Mouse (Mus musculus) intestine, embryonic 14.5 days (tissue): ENCODE measurements around the gene Aass. TPM values are rescaled to one million over a fixed set of nuclear protein-coding genes. Genes with fewer than 3 reads are reported as not detected.
"Not testable (repeated sequence)": the region's sequence is repeated elsewhere in the genome, so short reads cannot be mapped to it uniquely, and the experiment has no call there.

ENCODE experiments used
- ATAC-seq: fragments of 200-750 bp; cut with Nextera tagmentation; replicated peaks from 2 replicates; pipeline ENCODE4 v1.8.0; 2017; ENCODE audit warnings: low read depth, moderate number of reproducible peaks, moderate TSS enrichment, moderate library complexity; ENCODE audit not compliant: low FRiP score, low TSS enrichment
- DNase-seq: peaks from one replicate; pipeline ENCODE4 v3.0.0-alpha.2; 2018; ENCODE audit warnings: low spot score
- H3K27ac ChIP-seq: fragments of 300-500 bp; sonication (generic); 2 replicates; pipeline ENCODE4 v1.5.1; 2014; ENCODE audit warnings: low read depth, mild to moderate bottlenecking, control low read depth
- H3K27me3 ChIP-seq: fragments of 300-500 bp; sonication (generic); replicated peaks from 2 replicates; pipeline ENCODE4 v1.6.1; 2014; ENCODE audit warnings: low read length, control low read depth; ENCODE audit not compliant: control insufficient read depth, insufficient read depth
- H3K36me3 ChIP-seq: fragments of 300-500 bp; sonication (generic); 2 replicates; pipeline ENCODE4 v1.6.1; 2014; ENCODE audit warnings: low read length, control low read depth; ENCODE audit not compliant: control insufficient read depth, insufficient read depth
- H3K4me1 ChIP-seq: fragments of 300-500 bp; sonication (generic); replicated peaks from 2 replicates; pipeline ENCODE4 v1.6.1; 2014; ENCODE audit warnings: low read length, control low read depth, mixed read lengths; ENCODE audit not compliant: control insufficient read depth, insufficient read depth
- H3K4me2 ChIP-seq: fragments of 300-500 bp; sonication (generic); 2 replicates; pipeline ENCODE4 v1.6.1; 2014; ENCODE audit warnings: low read length
- H3K4me3 ChIP-seq: fragments of 300-500 bp; sonication (generic); 2 replicates; pipeline ENCODE4 v1.5.1; 2014; ENCODE audit warnings: low read depth, low read length, control low read depth, mixed read lengths
- H3K9ac ChIP-seq: fragments of 300-500 bp; sonication (generic); 2 replicates; pipeline ENCODE4 v1.6.1; 2014; ENCODE audit warnings: mild to moderate bottlenecking, low read length
- H3K9me3 ChIP-seq: fragments of 300-500 bp; sonication (generic); 2 replicates; pipeline ENCODE4 v1.6.1; 2016; ENCODE audit warnings: low read length, control low read depth; ENCODE audit not compliant: control insufficient read depth
- WGBS: fragments of 180-500 bp; shearing (Covaris S2); extraction: QIAGEN DNeasy Blood & Tissue Kit; methylation state at CpG from one replicate; pipeline ENCODE4 v1.1.7; 2014; 5-methylcytosine and 5-hydroxymethylcytosine counted together
- polyA plus RNA-seq: library from polyadenylated mRNA; unstranded; fragments of >200 nt; fragmentation: Nextera tagmentation; extraction: Ambion mirVana; gene quantifications from 2 replicates; pipeline ENCODE4 v1.2.1, GENCODE M21; 2014

Gene Aass
- polyA plus RNA-seq, 1 experiment from 2014 or later, result 0.31 TPM

GRCm38 (mm10) chr6:23126706-23127105 lies 6.1 kb downstream of the Aass start:
- Histone ChIP-seq H3K27ac (no peak overlapping the region), H3K4me3 (no peak overlapping the region), H3K4me2 (no peak overlapping the region), H3K4me1 (no peaks in the 10 kb centered on the region), H3K36me3 (no peaks in the 10 kb centered on the region), H3K9me3 (no peaks in the 10 kb centered on the region), H3K27me3 (no peaks in the 10 kb centered on the region), H3K9ac (no peak overlapping the region)
- no peak for ATAC-seq
- 81% methylated on average over 7 of the region's 7 CpGs for WGBS
- no peak for DNase-seq

GRCm38 (mm10) chr6:23125831-23126230 lies 7.0 kb downstream of the Aass start:
- ATAC-seq (no peak), DNase-seq (no peak)
- Histone ChIP-seq H3K27ac (no peak overlapping the region), H3K36me3 (no peaks in the 10 kb centered on the region), H3K4me2 (no peak overlapping the region), H3K4me3 (no peak overlapping the region), H3K4me1 (no peaks in the 10 kb centered on the region), H3K9me3 (no peaks in the 10 kb centered on the region), H3K27me3 (no peaks in the 10 kb centered on the region), H3K9ac (no peak overlapping the region)
- 82% methylated on average over 5 of the region's 5 CpGs for WGBS

GRCm38 (mm10) chr6:23124823-23125222 lies 8.0 kb downstream of the Aass start:
- Histone ChIP-seq H3K9ac (no peak overlapping the region), H3K27ac (no peak overlapping the region), H3K4me2 (no peak overlapping the region), H3K4me1 (no peaks in the 10 kb centered on the region), H3K27me3 (no peaks in the 10 kb centered on the region), H3K4me3 (no peak overlapping the region), H3K9me3 (no peaks in the 10 kb centered on the region), H3K36me3 (no peaks in the 10 kb centered on the region)
- ATAC-seq (no peak), DNase-seq (no peak)
- WGBS, result 68% methylated on average over 2 of the region's 2 CpGs

- WGBS, result 42% methylated on average over 3 of the region's 3 CpGs
- Histone ChIP-seq H3K27ac (no peak overlapping the region), H3K4me3 (no peak overlapping the region), H3K4me2 (no peak overlapping the region), H3K9ac (no peak overlapping the region), H3K36me3 (no peaks in the 10 kb centered on the region), H3K4me1 (no peaks in the 10 kb centered on the region), H3K9me3 (no peaks in the 10 kb centered on the region), H3K27me3 (no peaks in the 10 kb centered on the region)
- DNase-seq, result no peak
- no peak for ATAC-seq
These were observed 9.9 kb downstream of the Aass start for GRCm38 (mm10) chr6:23122934-23123333.

GRCm38 (mm10) chr6:23114781-23115180 lies 18.0 kb downstream of the Aass start:
- no peak for ATAC-seq
- no peak for DNase-seq
- H3K36me3 ChIP-seq, result no peaks in the 10 kb centered on the region
- no peaks in the 10 kb centered on the region for H3K27me3 ChIP-seq
- no peak overlapping the region for H3K9ac ChIP-seq
- WGBS, result 70% methylated on average over 6 of the region's 6 CpGs
- H3K9me3 ChIP-seq, result no peaks in the 10 kb centered on the region
- H3K27ac ChIP-seq, result no peak overlapping the region
- no peak overlapping the region for H3K4me2 ChIP-seq
- no peaks in the 10 kb centered on the region for H3K4me1 ChIP-seq
- no peak overlapping the region for H3K4me3 ChIP-seq

GRCm38 (mm10) chr6:23107069-23107468 lies 25.7 kb downstream of the Aass start:
- Histone ChIP-seq H3K4me2 (no peak overlapping the region), H3K9me3 (no peaks in the 10 kb centered on the region), H3K36me3 (no peaks in the 10 kb centered on the region), H3K9ac (no peak overlapping the region), H3K4me1 (no peaks in the 10 kb centered on the region), H3K27me3 (no peaks in the 10 kb centered on the region), H3K4me3 (no peak overlapping the region), H3K27ac (no peak overlapping the region)
- ATAC-seq (no peak), DNase-seq (no peak)
- 81% methylated on average over 4 of the region's 4 CpGs for WGBS

GRCm38 (mm10) chr6:23106373-23106772 lies 26.4 kb downstream of the Aass start:
- Histone ChIP-seq H3K27ac (no peak overlapping the region), H3K27me3 (no peaks in the 10 kb centered on the region), H3K9ac (no peak overlapping the region), H3K4me1 (no peaks in the 10 kb centered on the region), H3K9me3 (no peaks in the 10 kb centered on the region), H3K4me3 (no peak overlapping the region), H3K4me2 (no peak overlapping the region), H3K36me3 (no peaks in the 10 kb centered on the region)
- DNase-seq (no peak), ATAC-seq (no peak)
- 32% methylated on average over 4 of the region's 4 CpGs for WGBS

GRCm38 (mm10) chr6:23090346-23091055 lies 42.3 kb downstream of the Aass start:
- not testable (repeated sequence) for H3K9me3 ChIP-seq, ATAC-seq, H3K4me3 ChIP-seq, H3K27me3 ChIP-seq, H3K4me2 ChIP-seq, H3K9ac ChIP-seq, H3K4me1 ChIP-seq, H3K27ac ChIP-seq, H3K36me3 ChIP-seq, DNase-seq
- 89% methylated on average over 11 of the region's 11 CpGs for WGBS

- H3K27ac ChIP-seq, H3K9ac ChIP-seq, H3K4me1 ChIP-seq, H3K27me3 ChIP-seq, ATAC-seq, H3K36me3 ChIP-seq, DNase-seq, H3K9me3 ChIP-seq, H3K4me3 ChIP-seq, H3K4me2 ChIP-seq: not testable (repeated sequence)
- WGBS, result 89% methylated on average over 4 of the region's 4 CpGs
These were observed 43.5 kb downstream of the Aass start for GRCm38 (mm10) chr6:23089292-23089691.
